Mouse (Mus musculus) C2C12 (cell line): ENCODE measurements around the gene Prkci.

ENCODE experiments used
- CEBPB ChIP-seq: IDR thresholded peaks from one replicate; pipeline ENCODE4 v1.6.1; 2011; ENCODE audit warnings: low read depth, mild to moderate bottlenecking, control low read depth, moderate library complexity
- CTCF ChIP-seq: IDR thresholded peaks from one replicate; pipeline ENCODE4 v1.5.1; 2011; ENCODE audit not compliant: control insufficient read depth, insufficient read depth, insufficient read length
- FOSL1 ChIP-seq: IDR thresholded peaks from one replicate; pipeline ENCODE4 v1.8.0; 2011; ENCODE audit warnings: mild to moderate bottlenecking, low read length; ENCODE audit not compliant: poor library complexity, insufficient read depth, severe bottlenecking
- MAX ChIP-seq: IDR thresholded peaks from one replicate; pipeline ENCODE4 v1.6.1; 2011; ENCODE audit warnings: mild to moderate bottlenecking, control low read depth
- MYOD1 ChIP-seq: IDR thresholded peaks from one replicate; pipeline ENCODE4 v1.6.1; 2011; ENCODE audit warnings: low read depth; ENCODE audit not compliant: control insufficient read depth, insufficient read length
- USF1 ChIP-seq: IDR thresholded peaks from one replicate; pipeline ENCODE4 v1.6.1; 2011; ENCODE audit warnings: low read depth, mild to moderate bottlenecking, control low read depth, moderate library complexity

- TF ChIP-seq CTCF (no peak), CEBPB (no peak), USF1 (no peak), MAX (no peak), FOSL1 (no peak), MYOD1 (no peak)
Observed at GRCm38 (mm10) chr3:31056047-31056650, 60.6 kb downstream of the Prkci start.
